Mouse (Mus musculus) heart, postnatal 25 days (tissue): ENCODE results near the gene Olfr1155. TPM values are rescaled to one million over a fixed set of nuclear protein-coding genes. Genes with fewer than 3 reads are reported as not detected.

Experiments
- DNase-seq: peaks from one replicate; pipeline ENCODE4 v3.0.0; 2022; ENCODE audit warnings: low spot score
- intact Hi-C: fragments of 180-260 bp; cut with DNase I; formaldehyde crosslinking; loops from one replicate; pipeline ENCODE4 v1.15.1; 2025
- total RNA-seq, 2 experiments: library from RNA; stranded (reverse); gene quantifications; 2 replicates each; pipeline ENCODE4 v1.2.3; 2021

Gene Olfr1155
- total RNA-seq, result not detected

GRCm38 (mm10) chr2:87945037-87945436, at the start of gene Olfr1155:
Gene Olfr1155 (minus strand): TSS chr2:87945137.
- intact Hi-C loops, result no loop called here
- DNase-seq, result no peak

GRCm38 (mm10) chr2:87989813-87990212, 44.9 kb upstream of the Olfr1155 start, which contains the start of gene Olfr1158:
Gene Olfr1158 (plus strand): TSS chr2:87990113.
- no peak for DNase-seq
- intact Hi-C loops, result no loop called here

GRCm38 (mm10) chr2:87974563-87974962, 29.6 kb upstream of the Olfr1155 start, which contains the start of gene Olfr74:
Gene Olfr74 (minus strand): TSS chr2:87974663.
- intact Hi-C loops, result no loop called here

GRCm38 (mm10) chr2:87968199-87968598, 23.3 kb upstream of the Olfr1155 start, which contains the start of gene Olfr1157:
Gene Olfr1157 (minus strand): TSS chr2:87968299.
- intact Hi-C loops, result no loop called here
- DNase-seq, result no peak

More at GRCm38 (mm10) chr2:87974563-87974962, 29.6 kb upstream of the Olfr1155 start, which contains the start of gene Olfr74:
- no peak for DNase-seq

- DNase-seq, result no peak
- intact Hi-C loops, result no loop called here
Observed at GRCm38 (mm10) chr2:87953000-87953399, 8.1 kb upstream of the Olfr1155 start, which contains the start of gene Olfr1156. Gene Olfr1156 (minus strand): TSS chr2:87953100.

GRCm38 (mm10) chr2:87905066-87905465, 39.9 kb downstream of the Olfr1155 start, which contains the start of gene Olfr1154:
Gene Olfr1154 (minus strand): TSS chr2:87905166.
- no peak for DNase-seq
- intact Hi-C loops, result no loop called here

- intact Hi-C loops, result no loop called here
- DNase-seq, result no peak
Observed at GRCm38 (mm10) chr2:87894662-87895061, 50.3 kb downstream of the Olfr1155 start, which contains the start of gene Olfr1153. Gene Olfr1153 (plus strand): TSS chr2:87894962.

Other genes starting within 250 kb of the Olfr1155 start
- not detected for gene Olfr1137, start 232.0 kb downstream of the Olfr1155 start, total RNA-seq
- gene Olfr1138, start 205.2 kb downstream of the Olfr1155 start, total RNA-seq, result not detected
- not detected for gene Olfr1140, start 201.4 kb downstream of the Olfr1155 start, total RNA-seq
- not detected for gene Olfr1141, start 191.1 kb downstream of the Olfr1155 start, total RNA-seq
- gene Olfr152, start 165.7 kb downstream of the Olfr1155 start, total RNA-seq, result not detected
- not detected for gene Olfr1143, start 144.5 kb downstream of the Olfr1155 start, total RNA-seq
- not detected for gene Olfr1145, start 135.3 kb downstream of the Olfr1155 start, total RNA-seq
- gene Olfr1148, start 114.6 kb downstream of the Olfr1155 start, total RNA-seq, result not detected
- gene Olfr1150-ps1, start 101.1 kb downstream of the Olfr1155 start, total RNA-seq, result not detected
- not detected for gene Olfr1151, start 89.3 kb downstream of the Olfr1155 start, total RNA-seq
- gene Olfr1152, start 78.6 kb downstream of the Olfr1155 start, total RNA-seq, result not detected
- gene Olfr1153, start 50.2 kb downstream of the Olfr1155 start, total RNA-seq, result not detected
- gene Olfr1154, start 40.0 kb downstream of the Olfr1155 start, total RNA-seq, result not detected
- gene Olfr1156, start 8.0 kb upstream of the Olfr1155 start, total RNA-seq, result not detected
- not detected for gene Olfr1157, start 23.2 kb upstream of the Olfr1155 start, total RNA-seq
- not detected for gene Olfr74, start 29.5 kb upstream of the Olfr1155 start, total RNA-seq
- gene Olfr1158, start 45.0 kb upstream of the Olfr1155 start, total RNA-seq, result not detected
- gene Olfr1160, start 63.1 kb upstream of the Olfr1155 start, total RNA-seq, result not detected
- not detected for gene Olfr1161, start 77.6 kb upstream of the Olfr1155 start, total RNA-seq
- gene Olfr73, start 92.6 kb upstream of the Olfr1155 start, total RNA-seq, result not detected
- not detected for gene Olfr1162, start 106.0 kb upstream of the Olfr1155 start, total RNA-seq
- not detected for gene Olfr1163, start 126.7 kb upstream of the Olfr1155 start, total RNA-seq
- not detected for gene Olfr1164, start 148.8 kb upstream of the Olfr1155 start, total RNA-seq
- not detected for gene Olfr1166, start 183.1 kb upstream of the Olfr1155 start, total RNA-seq
- not detected for gene Olfr1167, start 210.1 kb upstream of the Olfr1155 start, total RNA-seq
- gene Olfr1168, start 236.7 kb upstream of the Olfr1155 start, total RNA-seq, result not detected